Mouse (Mus musculus) ovary, adult 18-20 months (tissue): ENCODE measurements around the gene Fam89b.
A peak's percentile ranks its signal among the peaks of the same experiment; 100 is the strongest.

Source experiments
- DNase-seq: peaks from one replicate; pipeline ENCODE4 v3.0.0; 2022; ENCODE audit warnings: low spot score, mixed read lengths

Fam89b gene

GRCm38 (mm10) chr19:5739446-5739845 lies 10.0 kb upstream of the Fam89b start:
- DNase-seq, result no peak

- DNase-seq, result no peak
Measured at GRCm38 (mm10) chr19:5734325-5734724, 4.9 kb upstream of the Fam89b start.

GRCm38 (mm10) chr19:5731264-5731978 lies 2.0 kb upstream of the Fam89b start:
- peak; percentile 92 for DNase-seq

- no peak for DNase-seq
Measured at GRCm38 (mm10) chr19:5730314-5731186, 1.1 kb upstream of the Fam89b start.

- peak; percentile 31 for DNase-seq
Measured at GRCm38 (mm10) chr19:5728631-5729443, 616 bp downstream of the Fam89b start.

- DNase-seq, result peak; percentile 47
Measured at GRCm38 (mm10) chr19:5727701-5728100, 1.8 kb downstream of the Fam89b start.

GRCm38 (mm10) chr19:5726961-5727578 lies 2.4 kb downstream of the Fam89b start:
- DNase-seq, result no peak

GRCm38 (mm10) chr19:5725767-5726515 lies 3.5 kb downstream of the Fam89b start, which contains the start of gene Ehbp1l1:
TSS of gene Ehbp1l1 (minus strand) at chr19:5726317.
- peak; percentile 31 for DNase-seq

GRCm38 (mm10) chr19:5725029-5725707 lies 4.3 kb downstream of the Fam89b start:
- no peak for DNase-seq

- peak; percentile 50 for DNase-seq
Measured at GRCm38 (mm10) chr19:5724549-5724941, 4.9 kb downstream of the Fam89b start.

- DNase-seq, result no peak
Measured at GRCm38 (mm10) chr19:5723934-5724548, 5.4 kb downstream of the Fam89b start.

- no peak for DNase-seq
Measured at GRCm38 (mm10) chr19:5722848-5723425, 6.5 kb downstream of the Fam89b start.

- DNase-seq, result no peak
Measured at GRCm38 (mm10) chr19:5721233-5721632, 8.2 kb downstream of the Fam89b start.

GRCm38 (mm10) chr19:5716955-5717354 lies 12.5 kb downstream of the Fam89b start:
- no peak for DNase-seq

- DNase-seq, result no peak
Measured at GRCm38 (mm10) chr19:5715793-5716688, 13.4 kb downstream of the Fam89b start.

GRCm38 (mm10) chr19:5713730-5714129 lies 15.7 kb downstream of the Fam89b start:
- DNase-seq, result peak; percentile 61

- DNase-seq, result no peak
Measured at GRCm38 (mm10) chr19:5713255-5713654, 16.2 kb downstream of the Fam89b start.

GRCm38 (mm10) chr19:5711907-5712460 lies 17.5 kb downstream of the Fam89b start:
- DNase-seq, result no peak
